Mouse (Mus musculus): ENCODE data around the gene Kcnmb1. TPM values are rescaled to one million over a fixed set of nuclear protein-coding genes. Genes with fewer than 3 reads are reported as not detected.

Gene Kcnmb1
- polyA plus RNA-seq, 1 experiment from 2014 or later = 6.9 TPM

GRCm38 (mm10) chr11:33986525-33986924, 23.7 kb downstream of the Kcnmb1 start:
- H3K9me3 ChIP-seq = no peaks in the 10 kb centered on the region
- H3K4me3 ChIP-seq = no peak overlapping the region
- WGBS = 80% methylated on average over 2 of the region's 2 CpGs

GRCm38 (mm10) chr11:33990002-33990401, 27.2 kb downstream of the Kcnmb1 start:
- no peaks in the 10 kb centered on the region for H3K36me3 ChIP-seq
- H3K9me3 ChIP-seq = no peaks in the 10 kb centered on the region
- no peak for DNase-seq (ENCODE audit: low spot score)
- 83% methylated on average over 5 of the region's 5 CpGs for WGBS
- H3K27ac ChIP-seq = no peak overlapping the region
- H3K27me3 ChIP-seq (ENCODE audit: insufficient read depth, poor library complexity, severe bottlenecking) = peaks cover 20% of the 10 kb centered on the region; the same call in 1 of the 2 replicates
- H3K4me3 ChIP-seq = no peak overlapping the region
- H3K4me1 ChIP-seq = peaks cover 13% of the 10 kb centered on the region

More at GRCm38 (mm10) chr11:33986525-33986924, 23.7 kb downstream of the Kcnmb1 start:
- no peaks in the 10 kb centered on the region for H3K4me1 ChIP-seq
- H3K36me3 ChIP-seq = no peaks in the 10 kb centered on the region
- no peak overlapping the region for H3K27ac ChIP-seq
- H3K27me3 ChIP-seq (ENCODE audit: insufficient read depth, poor library complexity, severe bottlenecking) = no peaks in the 10 kb centered on the region; the same call in 1 of the 2 replicates
- no peak for DNase-seq (ENCODE audit: low spot score)

DNA sequence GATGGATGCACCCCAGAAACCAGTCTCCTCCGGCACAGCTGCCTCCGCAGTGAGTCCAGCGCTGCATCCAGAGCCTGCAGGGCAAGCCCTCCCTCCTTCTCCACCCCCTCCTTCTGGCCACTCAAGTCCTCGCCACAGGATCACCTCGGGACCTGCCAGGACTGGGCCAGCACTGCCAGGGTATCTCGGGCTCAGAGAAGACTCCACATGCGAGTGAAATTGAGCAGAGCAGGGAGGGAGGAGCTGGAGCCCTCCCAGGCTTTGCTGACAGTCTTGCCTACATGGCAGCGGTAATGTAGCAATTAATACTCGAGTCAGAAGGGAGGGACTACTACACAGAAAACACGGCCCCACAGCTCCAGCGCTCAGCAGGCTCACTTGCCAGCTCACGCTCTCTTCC, 30.1 kb downstream of the Kcnmb1 start, which contains the start of gene Kcnip1:
Gene Kcnip1 (minus strand): TSS at position 215 of the 400 bp plus-strand sequence.
- no peak for DNase-seq (ENCODE audit: low spot score)
- peaks cover 26% of the 10 kb centered on the region; the same call in 1 of the 2 replicates for H3K27me3 ChIP-seq (ENCODE audit: insufficient read depth, poor library complexity, severe bottlenecking)
- H3K36me3 ChIP-seq = no peaks in the 10 kb centered on the region
- peaks cover 13% of the 10 kb centered on the region for H3K4me1 ChIP-seq
- 0 out of 2 replicates have a peak within 1 kb of the TSS, but pooled peaks have one; percentile 1 for H3K27ac ChIP-seq
- no peaks in the 10 kb centered on the region for H3K9me3 ChIP-seq
- WGBS = 28% methylated on average over 12 of the region's 12 CpGs
- peak within 1 kb of the TSS; percentile 36; the same call in 1 of the 2 replicates for H3K4me3 ChIP-seq

- 54% methylated on average over 5 of the region's 5 CpGs for WGBS
Observed at GRCm38 (mm10) chr11:33993496-33993895, 30.7 kb downstream of the Kcnmb1 start.

GRCm38 (mm10) chr11:33998244-33998643, 35.4 kb downstream of the Kcnmb1 start:
- Histone ChIP-seq H3K27me3 (ENCODE audit: insufficient read depth, poor library complexity, severe bottlenecking) (peaks cover 19% of the 10 kb centered on the region; the same call in 1 of the 2 replicates), H3K4me3 (no peak overlapping the region), H3K36me3 (no peaks in the 10 kb centered on the region), H3K9me3 (no peaks in the 10 kb centered on the region), H3K4me1 (peaks cover 3% of the 10 kb centered on the region; the same call in 1 of the 2 replicates), H3K27ac (no peak overlapping the region)
- WGBS = 54% methylated on average over 10 of the region's 10 CpGs
- no peak for DNase-seq (ENCODE audit: low spot score)

More at GRCm38 (mm10) chr11:33993496-33993895, 30.7 kb downstream of the Kcnmb1 start:
- Histone ChIP-seq H3K9me3 (no peaks in the 10 kb centered on the region), H3K4me3 (no peak overlapping the region), H3K27ac (no peak overlapping the region), H3K4me1 (peaks cover 13% of the 10 kb centered on the region), H3K36me3 (no peaks in the 10 kb centered on the region), H3K27me3 (ENCODE audit: insufficient read depth, poor library complexity, severe bottlenecking) (peaks cover 26% of the 10 kb centered on the region; the same call in 1 of the 2 replicates)
- no peak for DNase-seq (ENCODE audit: low spot score)

- 0 out of 2 replicates have a peak, but pooled peaks cover 6% of the 10 kb centered on the region for H3K27me3 ChIP-seq (ENCODE audit: insufficient read depth, poor library complexity, severe bottlenecking)
- H3K4me1 ChIP-seq = no peaks in the 10 kb centered on the region
- no peaks in the 10 kb centered on the region for H3K36me3 ChIP-seq
- WGBS = 71% methylated on average over 3 of the region's 3 CpGs
- no peak for DNase-seq (ENCODE audit: low spot score)
- no peak overlapping the region for H3K27ac ChIP-seq
- H3K9me3 ChIP-seq = no peaks in the 10 kb centered on the region
- H3K4me3 ChIP-seq = no peak overlapping the region
Observed at GRCm38 (mm10) chr11:34000416-34000815, 37.6 kb downstream of the Kcnmb1 start.

GRCm38 (mm10) chr11:34001938-34002592, 39.3 kb downstream of the Kcnmb1 start:
- H3K4me3 ChIP-seq = no peak overlapping the region
- H3K36me3 ChIP-seq = no peaks in the 10 kb centered on the region
- DNase-seq (ENCODE audit: low spot score) = no peak
- peaks cover 4% of the 10 kb centered on the region; the same call in 1 of the 2 replicates for H3K4me1 ChIP-seq
- no peak overlapping the region for H3K27ac ChIP-seq
- WGBS = 9% methylated on average over 5 of the region's 5 CpGs
- no peaks in the 10 kb centered on the region for H3K27me3 ChIP-seq (ENCODE audit: insufficient read depth, poor library complexity, severe bottlenecking)
- H3K9me3 ChIP-seq = no peaks in the 10 kb centered on the region

GRCm38 (mm10) chr11:34002593-34002965, 39.8 kb downstream of the Kcnmb1 start:
- no peaks in the 10 kb centered on the region for H3K9me3 ChIP-seq
- H3K4me1 ChIP-seq = peaks cover 4% of the 10 kb centered on the region; the same call in 1 of the 2 replicates
- DNase-seq (ENCODE audit: low spot score) = no peak
- no peaks in the 10 kb centered on the region for H3K36me3 ChIP-seq
- no peak overlapping the region for H3K27ac ChIP-seq
- 68% methylated on average over 5 of the region's 5 CpGs for WGBS
- H3K27me3 ChIP-seq (ENCODE audit: insufficient read depth, poor library complexity, severe bottlenecking) = no peaks in the 10 kb centered on the region
- no peak overlapping the region for H3K4me3 ChIP-seq

GRCm38 (mm10) chr11:34007616-34008015, 44.8 kb downstream of the Kcnmb1 start:
- H3K27me3 ChIP-seq (ENCODE audit: insufficient read depth, poor library complexity, severe bottlenecking) = no peaks in the 10 kb centered on the region
- peaks cover 11% of the 10 kb centered on the region; the same call in 1 of the 2 replicates for H3K4me1 ChIP-seq
- no peak for DNase-seq (ENCODE audit: low spot score)
- no peaks in the 10 kb centered on the region for H3K36me3 ChIP-seq
- H3K9me3 ChIP-seq = no peaks in the 10 kb centered on the region
- H3K4me3 ChIP-seq = no peak overlapping the region
- WGBS = 77% methylated on average over 2 of the region's 2 CpGs
- H3K27ac ChIP-seq = no peak overlapping the region

GRCm38 (mm10) chr11:34008214-34008613, 45.4 kb downstream of the Kcnmb1 start:
- DNase-seq (ENCODE audit: low spot score) = no peak
- H3K27ac ChIP-seq = no peak overlapping the region
- H3K36me3 ChIP-seq = no peaks in the 10 kb centered on the region
- H3K4me3 ChIP-seq = no peak overlapping the region
- 71% methylated on average over 11 of the region's 11 CpGs for WGBS
- no peaks in the 10 kb centered on the region for H3K9me3 ChIP-seq
- peaks cover 11% of the 10 kb centered on the region; the same call in 1 of the 2 replicates for H3K4me1 ChIP-seq
- no peaks in the 10 kb centered on the region for H3K27me3 ChIP-seq (ENCODE audit: insufficient read depth, poor library complexity, severe bottlenecking)

GRCm38 (mm10) chr11:34008702-34009101, 45.9 kb downstream of the Kcnmb1 start:
- Histone ChIP-seq H3K27ac (no peak overlapping the region), H3K9me3 (no peaks in the 10 kb centered on the region), H3K4me3 (no peak overlapping the region), H3K36me3 (no peaks in the 10 kb centered on the region), H3K27me3 (ENCODE audit: insufficient read depth, poor library complexity, severe bottlenecking) (no peaks in the 10 kb centered on the region), H3K4me1 (peaks cover 11% of the 10 kb centered on the region; the same call in 1 of the 2 replicates)
- no peak for DNase-seq (ENCODE audit: low spot score)
- 43% methylated on average over 9 of the region's 9 CpGs for WGBS

DNA sequence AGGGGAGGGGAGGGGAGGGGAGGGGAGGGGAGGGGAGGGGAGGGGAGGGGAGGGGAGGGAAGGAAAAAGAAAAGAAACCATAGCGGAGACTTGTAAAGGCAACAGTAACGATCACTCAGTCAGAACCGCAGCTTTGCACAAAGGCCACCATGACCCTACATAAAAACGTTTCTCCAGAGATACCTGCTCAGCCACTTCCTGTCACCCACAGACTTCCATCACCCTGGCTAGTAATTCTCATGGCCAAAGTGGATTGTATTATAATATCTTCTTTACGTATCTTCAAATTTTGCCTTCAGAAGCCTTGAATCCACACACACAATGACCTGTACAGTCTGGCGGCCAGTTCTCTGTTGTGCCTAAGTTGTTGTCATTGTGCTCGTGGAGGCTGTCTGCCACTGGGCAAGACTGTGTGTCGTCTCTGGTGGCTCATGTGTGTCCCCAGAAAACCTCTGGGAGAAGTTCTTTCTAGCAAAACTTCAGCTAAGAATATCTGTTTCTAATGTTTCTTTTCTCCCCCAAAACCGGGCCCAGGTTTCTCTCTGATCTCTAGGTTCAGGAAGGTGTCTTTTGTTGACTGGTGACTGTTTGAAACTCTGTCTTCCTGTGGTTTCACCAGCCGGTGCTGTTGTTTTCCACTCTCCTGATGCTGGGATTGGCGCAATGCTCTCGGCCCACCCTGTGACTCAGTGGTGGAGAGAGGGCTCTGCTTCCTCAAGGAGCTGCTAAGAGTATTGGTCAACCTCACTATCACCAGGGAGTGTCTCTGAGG, 46.7 kb downstream of the Kcnmb1 start:
- Histone ChIP-seq H3K27me3 (ENCODE audit: insufficient read depth, poor library complexity, severe bottlenecking) (no peaks in the 10 kb centered on the region), H3K9me3 (no peaks in the 10 kb centered on the region), H3K4me1 (peaks cover 11% of the 10 kb centered on the region; the same call in 1 of the 2 replicates), H3K36me3 (no peaks in the 10 kb centered on the region), H3K4me3 (no peak overlapping the region), H3K27ac (no peak overlapping the region)
- WGBS = 79% methylated on average over 12 of the region's 12 CpGs
- no peak for DNase-seq (ENCODE audit: low spot score)
